Mouse (Mus musculus) retina, adult 2 months (tissue): ENCODE measurements around the gene H2afy.
"Not testable (repeated sequence)": the region's sequence is repeated elsewhere in the genome, so short reads cannot be mapped to it uniquely, and the experiment has no call there.

Source experiments
- DNase-seq: peaks from one replicate; pipeline ENCODE4 v3.0.0-alpha.2; 2012; ENCODE audit warnings: low read depth, low spot score

The H2afy gene

DNA sequence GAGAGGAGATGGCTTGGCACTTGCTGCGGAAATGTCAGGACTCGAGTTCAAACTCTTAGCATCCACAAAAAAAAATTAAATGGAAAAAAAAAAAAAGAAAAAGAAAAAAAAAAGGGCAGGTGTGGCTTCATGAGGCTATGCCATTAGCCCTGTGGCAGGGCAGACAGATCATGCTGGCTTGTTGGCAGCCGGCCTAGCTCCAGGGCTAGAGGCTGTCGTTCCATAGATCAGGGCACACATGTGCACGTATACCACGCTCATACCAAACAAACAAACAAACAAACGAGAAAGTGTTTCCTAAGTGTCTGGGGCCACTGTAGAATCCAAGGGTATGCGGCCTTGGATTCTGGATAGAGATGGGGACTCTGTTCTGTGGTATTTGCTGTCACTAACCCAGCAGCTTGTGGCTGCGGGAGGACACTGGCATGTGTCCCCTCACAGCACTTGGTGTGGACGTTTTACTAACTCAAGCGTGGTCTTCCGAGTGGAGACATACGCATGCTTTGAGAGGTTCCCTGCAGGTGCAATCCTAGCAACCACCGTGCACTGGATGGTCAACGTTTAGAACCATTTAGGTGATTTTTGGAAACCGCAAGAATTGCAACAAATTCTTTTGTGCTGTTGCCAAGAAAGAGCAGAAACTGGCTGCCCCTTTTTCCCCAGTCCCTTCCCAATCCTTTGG is 64.4 kb downstream of the H2afy start:
- DNase-seq = no peak

DNA sequence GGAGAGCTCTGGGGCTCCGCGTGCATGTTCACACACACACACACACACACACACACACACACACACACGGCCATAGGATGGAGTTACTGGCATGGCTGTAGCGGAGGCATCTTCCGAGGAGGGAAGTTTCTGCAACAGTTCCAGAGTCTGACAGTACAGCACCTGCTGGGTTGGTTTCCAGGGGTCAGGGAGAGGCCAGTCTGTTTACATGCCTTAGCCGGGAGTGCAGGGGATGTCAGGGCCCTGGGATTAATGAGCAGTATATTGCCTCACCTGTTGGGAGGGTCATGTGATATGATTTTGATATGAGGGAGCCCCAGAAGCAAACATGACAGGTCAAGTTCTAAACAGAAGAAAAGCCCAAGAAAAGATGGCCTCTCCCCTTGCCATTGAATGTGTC is 66.5 kb downstream of the H2afy start:
- DNase-seq = no peak

DNA sequence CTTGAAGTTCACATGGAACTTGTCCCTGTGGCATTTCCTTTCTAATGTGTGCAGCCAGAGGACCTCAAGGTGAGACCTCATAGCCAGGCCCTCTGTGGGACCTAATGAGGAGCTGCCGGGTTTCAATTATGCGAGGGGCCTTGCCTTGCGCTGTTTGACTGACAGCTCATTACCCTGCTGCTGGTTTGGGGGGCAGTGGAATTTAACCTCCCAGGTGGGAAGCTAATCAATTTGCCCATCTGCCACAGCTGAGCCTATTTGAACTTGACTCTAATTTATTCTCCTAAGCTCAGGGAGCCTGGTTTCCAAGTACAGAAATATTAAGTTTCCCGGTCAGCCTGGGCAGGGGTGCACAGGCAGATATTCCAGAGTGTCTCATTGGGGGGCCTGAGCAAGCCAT is 67.6 kb downstream of the H2afy start:
- no peak for DNase-seq

DNA sequence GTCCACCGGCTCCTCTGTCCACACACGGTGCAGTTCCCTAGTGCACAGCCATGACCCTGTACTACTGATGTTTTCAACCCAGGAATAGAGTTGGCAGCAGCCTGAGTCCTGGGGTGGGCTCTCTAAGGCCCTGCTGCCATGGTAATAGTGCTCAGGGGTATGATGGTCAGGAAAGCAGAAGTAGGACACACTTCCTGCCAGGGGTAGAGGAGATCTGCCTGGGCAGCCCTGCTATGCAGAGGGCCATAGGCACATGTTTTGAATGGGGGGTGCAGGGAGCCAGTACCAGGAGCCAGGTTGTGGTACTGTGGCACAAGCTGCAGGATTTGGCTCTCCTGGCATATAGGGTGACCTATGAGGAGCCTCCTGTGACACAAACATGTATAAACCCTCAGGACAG is 69.3 kb downstream of the H2afy start:
- DNase-seq = no peak

DNA sequence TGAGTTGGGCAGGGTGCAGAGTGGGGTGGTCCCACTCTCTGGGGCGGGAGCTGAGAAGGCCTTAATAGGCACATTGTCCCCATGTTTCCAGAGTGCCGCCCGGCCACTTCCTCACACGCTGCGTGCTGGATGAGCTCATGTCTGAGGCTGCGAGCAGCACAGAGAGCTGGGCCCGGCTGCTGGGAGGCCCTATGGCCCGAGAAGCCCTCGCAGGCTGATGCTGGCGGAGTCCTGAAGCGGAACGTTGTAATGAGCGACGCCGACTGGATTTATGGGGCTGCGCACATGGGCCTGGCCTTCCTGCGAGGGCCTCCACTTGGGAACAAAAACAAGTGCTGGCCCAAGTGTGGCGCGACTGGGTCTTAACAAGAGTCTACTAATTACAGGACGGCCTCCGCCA is 70.0 kb downstream of the H2afy start:
- no peak for DNase-seq

DNA sequence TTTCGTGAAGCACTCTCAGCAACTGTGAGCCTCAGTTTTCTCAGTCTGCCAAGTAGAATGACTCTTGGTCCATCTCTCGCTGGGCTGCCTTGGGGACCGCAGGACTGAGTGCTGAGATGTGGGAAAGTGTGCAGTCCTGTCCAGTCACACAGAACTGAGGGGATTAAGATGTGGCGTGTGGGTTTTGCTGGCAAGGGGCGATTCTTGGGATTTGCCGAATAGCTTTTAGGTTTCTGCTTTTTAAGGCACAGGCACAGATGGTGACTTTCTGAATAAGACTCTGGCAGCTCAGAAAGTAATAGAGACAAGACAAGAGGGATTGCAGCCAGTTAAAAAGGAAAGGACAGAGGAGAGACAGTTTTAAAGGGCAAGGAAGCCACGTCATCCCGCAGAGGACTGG is 78.4 kb downstream of the H2afy start:
- no peak for DNase-seq

DNA sequence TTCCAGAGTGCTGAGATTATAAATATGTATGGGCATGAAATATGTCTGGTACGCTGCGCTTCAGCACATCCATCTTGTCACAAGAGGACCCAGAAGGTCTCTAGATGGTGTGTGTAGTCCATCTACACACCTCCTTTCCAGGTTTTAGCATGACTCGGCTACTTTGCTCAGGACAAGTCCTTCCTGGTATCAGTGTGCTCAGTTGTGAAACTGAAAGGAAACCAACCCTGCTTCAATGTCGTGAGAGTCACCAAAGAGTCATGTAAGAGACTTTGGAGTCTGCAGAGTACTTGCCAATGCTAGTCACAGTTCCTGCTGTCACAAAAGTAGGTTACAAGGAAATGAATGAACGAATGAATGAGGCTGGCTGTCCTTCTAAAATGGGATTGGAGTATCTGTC is 80.4 kb downstream of the H2afy start:
- no peak for DNase-seq

DNA sequence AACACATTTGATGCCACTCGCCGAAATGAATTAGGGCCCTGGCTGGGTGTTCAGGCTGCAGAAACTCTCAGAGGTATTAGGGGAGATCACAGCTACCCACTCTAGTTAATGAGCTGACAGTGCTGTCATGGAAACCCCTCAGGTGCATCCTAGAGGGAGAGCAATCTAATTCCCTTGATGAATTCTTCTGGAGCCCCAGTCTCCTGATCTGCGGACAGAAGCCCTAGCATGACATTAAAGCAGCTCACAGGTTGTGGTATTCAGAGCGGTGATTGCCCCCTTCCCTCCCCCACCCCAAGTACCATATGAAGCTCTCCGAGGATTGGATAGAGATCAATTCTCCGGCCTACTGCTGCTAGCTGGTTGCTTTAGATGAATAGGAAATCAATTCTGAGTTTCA is 82.1 kb downstream of the H2afy start:
- no peak for DNase-seq

DNA sequence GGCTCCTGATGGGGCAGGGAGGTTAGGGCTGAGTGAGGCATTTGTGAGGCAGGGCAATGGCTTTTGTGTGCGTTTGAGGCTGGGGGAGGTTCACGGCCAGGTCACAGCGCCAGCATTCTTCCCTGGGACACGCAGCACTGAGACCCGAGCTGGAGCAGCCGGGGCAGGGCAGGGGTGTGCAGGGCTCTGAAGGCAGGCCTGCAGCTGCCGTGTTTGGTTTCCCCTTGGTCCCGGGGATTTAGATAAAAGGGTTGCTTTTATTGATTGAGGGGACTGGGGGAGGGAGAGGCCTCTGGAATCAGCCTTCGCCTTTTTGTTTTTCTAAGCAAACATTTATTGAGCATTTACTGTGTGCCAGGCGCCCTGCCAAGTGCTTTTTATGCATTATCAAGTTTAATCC is 83.4 kb downstream of the H2afy start:
- DNase-seq = no peak

DNA sequence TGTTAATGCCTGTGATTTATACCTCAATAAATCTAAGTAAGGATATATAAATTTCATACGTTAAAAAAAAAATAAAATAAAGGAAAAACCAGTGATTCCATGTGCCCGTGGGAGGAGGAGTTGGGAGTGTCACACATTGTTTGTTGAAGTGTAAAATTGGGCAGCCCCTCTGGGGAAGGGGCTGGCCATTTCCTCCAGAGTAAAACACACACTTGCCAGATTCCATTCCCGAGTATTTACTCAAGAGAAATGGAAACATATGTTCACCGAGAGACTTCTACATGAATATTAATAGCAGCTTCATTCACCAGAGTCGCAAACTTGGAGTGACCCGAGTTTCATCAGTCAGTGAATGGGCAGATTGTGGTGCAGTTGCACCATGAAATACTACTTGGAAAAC is 85.9 kb downstream of the H2afy start:
- no peak for DNase-seq

DNA sequence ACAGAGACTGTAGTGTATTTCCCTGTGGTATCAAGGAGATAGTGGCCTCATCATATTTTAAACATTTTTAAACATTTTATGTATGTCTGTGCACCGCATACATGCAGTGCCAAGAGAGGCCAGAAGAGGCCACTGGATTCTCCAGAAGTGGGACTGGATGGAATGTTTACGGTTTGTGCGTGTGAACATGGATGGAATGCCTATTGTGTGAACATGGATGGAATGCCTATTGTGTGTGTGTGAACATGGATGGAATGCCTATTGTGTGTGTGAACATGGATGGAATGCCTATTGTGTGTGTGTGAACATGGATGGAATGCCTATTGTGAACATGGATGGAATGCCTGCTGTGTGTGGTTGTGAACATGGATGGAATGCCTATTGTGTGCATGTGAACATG is 93.9 kb downstream of the H2afy start:
- no peak for DNase-seq

DNA sequence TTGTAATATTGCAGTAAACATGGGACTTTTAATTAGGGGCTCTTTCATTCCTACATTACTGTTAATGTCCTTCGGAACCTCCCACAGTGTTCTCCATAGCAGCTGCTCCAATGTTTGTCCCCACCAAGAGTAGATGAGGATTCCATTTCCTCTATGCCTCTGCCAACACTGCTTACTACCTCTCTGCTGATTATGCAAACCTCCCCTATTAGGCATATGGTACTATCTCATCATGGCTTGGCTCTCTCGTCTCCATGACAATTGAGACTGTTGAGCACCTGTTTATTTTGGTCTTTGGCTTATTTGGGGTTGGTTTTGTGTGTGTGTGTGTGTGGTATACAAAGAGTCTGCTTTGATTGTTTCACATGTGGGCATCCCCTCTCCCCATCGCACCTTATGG is 95.5 kb downstream of the H2afy start:
- no peak for DNase-seq

DNA sequence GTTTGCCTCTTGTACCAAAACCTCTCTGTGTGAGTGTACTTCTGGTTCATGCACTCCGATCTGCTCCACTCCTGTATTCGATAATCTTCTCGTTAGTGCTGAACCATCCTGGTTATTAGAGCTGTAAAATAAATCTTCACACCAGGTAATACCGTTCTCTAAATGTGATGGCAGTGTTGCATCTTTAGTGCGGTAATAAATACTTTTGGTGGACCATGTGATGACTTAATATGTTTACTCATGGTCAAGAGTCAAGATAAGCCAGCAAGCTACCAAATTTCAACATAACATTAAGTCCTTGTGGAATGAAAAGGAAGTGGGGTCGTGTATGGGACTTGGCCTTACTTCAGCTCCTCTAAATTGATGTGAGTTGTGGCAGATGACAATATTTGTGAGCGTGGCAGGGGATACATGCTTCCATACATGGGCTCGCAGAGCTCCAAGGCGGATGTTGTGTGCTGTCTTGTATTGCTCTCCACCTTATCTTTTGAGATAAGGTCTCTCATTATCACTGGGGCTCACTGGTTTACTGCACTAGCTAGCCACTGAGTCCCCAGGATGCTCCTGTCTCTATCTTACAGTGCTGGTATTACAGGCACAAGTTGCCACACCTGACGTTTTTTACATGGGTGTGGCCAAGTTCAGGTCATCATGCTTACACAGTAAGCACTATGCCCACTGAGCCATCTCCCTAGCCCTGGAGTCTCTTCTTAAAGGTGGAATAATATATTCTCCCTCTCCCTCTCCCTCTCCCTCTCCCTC is 96.4 kb downstream of the H2afy start:
- DNase-seq = no peak

DNA sequence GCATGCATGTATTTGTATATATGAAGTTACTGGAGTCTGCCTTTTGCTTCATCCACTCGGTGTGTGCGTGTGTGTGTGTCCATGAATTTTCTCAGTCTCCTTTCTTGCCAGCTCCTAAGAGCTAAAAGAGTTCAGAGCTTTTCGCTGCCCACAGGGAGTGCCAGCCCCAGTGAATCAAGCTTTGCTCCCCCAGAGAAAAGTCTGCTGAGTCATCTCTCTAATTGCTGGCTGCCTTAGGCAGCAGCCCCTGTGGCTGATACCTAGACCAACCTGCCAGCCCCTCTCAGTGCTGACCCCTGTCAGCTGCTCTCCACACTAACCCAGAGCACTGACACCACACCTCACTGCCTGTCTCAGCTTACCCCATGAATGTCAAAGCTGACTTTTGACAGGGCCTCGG is 107.2 kb downstream of the H2afy start:
- no peak for DNase-seq

DNA sequence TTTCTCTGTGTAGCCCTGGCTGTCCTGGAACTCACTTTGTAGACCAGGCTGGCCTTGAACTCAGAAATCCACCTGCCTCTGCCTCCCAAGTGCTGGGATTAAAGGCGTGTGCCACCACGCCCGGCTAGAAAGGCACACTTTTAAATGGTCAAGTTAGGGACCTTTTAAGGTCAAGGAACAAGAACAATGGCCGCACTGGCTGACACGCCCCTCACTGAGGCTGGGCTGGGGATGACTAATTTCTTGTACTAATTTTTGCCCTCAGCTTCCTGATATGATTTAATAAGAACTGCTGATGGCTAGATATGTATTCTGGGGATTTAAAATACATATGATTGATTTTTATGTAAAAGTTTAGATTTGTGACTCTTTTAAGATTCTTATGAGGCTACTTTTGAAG is 108.2 kb downstream of the H2afy start:
- DNase-seq = not testable (repeated sequence)

DNA sequence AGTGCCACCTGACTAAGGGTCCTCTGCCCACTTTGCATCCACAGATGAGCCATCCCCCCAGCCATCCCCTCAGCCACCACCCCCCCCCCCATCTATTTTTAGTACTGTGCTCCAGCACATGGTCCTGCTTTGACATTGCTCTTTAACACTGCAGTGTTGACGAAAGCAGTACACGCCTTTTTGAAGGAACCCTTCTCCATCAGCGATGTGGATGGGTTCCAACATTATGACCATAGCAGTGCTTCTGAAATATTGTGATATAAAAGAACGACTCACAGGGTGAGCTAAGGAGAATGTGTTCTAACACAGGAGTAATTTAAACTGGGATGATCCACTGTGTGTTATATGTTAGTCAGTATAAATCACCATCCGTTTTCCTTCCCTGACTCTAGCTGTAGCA is 109.5 kb downstream of the H2afy start:
- DNase-seq = no peak

DNA sequence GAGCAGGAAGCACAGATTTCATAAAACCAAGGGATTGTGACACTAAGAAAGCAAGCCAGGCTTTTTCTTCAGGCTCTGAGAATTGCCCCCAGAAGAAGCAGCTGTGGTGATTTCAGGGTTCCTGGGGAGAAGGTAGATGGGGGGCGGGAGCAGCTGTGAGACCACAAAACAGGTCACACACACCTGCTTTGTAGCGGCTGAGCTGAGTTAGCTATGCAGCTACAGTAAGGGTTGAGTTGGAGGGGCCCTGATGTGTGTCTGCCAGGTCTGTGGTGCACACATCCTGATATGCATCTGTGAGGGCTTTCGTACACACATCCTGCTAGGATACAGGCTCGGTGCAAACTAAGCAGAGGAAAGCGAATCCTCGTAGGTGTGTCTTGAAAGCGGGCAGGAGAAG is 110.1 kb downstream of the H2afy start:
- DNase-seq = no peak

DNA sequence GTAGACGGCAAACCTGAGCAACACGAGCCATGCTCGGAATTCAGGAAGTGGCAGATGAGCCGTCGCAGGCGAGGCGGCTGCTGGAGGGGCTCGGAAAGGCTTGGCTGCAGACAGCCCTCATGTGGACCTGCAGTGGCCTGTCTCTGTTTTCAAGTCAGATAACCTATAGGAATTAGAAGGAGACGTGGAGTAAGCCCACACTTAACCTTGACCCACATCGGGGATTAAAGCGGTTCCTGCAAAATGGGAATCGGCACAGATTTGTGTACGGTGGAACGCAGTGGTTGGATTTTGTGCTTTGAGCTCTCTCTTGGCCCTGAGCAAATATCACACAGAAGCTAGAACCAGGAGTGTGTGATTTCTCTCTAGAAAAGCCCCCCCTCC is 111.1 kb downstream of the H2afy start:
- no peak for DNase-seq

DNA sequence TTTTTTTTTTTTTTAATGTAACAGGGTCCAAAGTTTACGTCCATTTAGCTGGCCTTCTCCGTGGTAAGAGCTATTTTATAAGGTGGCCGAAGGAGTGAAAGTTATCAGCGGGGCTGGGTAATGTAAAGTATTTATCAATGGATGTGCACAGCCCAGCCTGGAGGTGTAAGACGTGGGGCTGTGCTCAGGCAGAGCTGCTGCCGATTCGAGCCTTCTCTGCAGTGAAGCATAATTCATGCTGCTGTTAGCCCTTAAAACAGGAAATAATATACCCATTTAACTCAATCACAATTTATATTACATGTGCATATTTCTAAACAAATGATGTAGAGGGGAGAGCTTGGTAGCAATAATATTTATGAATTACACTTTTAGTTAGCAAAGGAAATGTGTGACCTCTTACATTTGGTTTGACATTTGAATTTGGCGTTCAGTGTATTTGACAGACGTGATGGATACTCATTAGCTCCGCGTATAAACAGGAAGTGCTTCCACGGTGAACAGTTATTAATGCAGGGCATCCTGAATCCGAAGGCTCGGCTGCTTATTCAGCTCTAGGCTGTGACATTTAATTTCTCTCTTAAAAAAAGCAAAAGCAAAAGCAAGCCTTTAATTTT is 111.6 kb downstream of the H2afy start:
- DNase-seq = no peak
